Mouse (Mus musculus): ENCODE data around the gene Cmss1. TPM values are rescaled to one million over a fixed set of nuclear protein-coding genes. Genes with fewer than 3 reads are reported as not detected.

Gene Cmss1
- polyA plus RNA-seq, 2 experiments = 10.9 to 45.3 TPM

DNA sequence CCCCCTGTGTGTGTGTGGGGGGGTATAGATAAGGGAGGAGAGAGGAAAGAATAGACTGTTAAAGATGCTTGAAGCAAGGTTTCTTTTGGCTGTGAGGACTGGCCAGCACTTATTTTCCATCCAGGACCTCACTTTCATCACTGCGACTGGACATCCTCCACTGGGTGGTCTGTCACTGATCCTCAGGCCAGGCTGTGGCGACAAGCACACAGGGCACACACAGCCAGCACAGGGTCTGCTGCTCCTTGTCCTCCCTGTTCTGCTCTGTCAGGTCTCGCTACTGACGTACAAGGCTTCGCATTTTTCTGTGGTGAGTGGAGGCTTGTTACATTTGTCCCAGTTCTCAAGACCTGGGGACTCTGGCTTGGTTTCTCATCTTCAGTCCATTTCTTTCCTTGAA is 187.3 kb downstream of the Cmss1 start:
- no peak for ATAC-seq (ENCODE audit: low FRiP score, low read depth)
- no peak for DNase-seq (ENCODE audit: low spot score)
- H3K9me3 ChIP-seq (ENCODE audit: control insufficient read depth, low read length) = no peaks in the 10 kb centered on the region
- no peaks in the 10 kb centered on the region for H3K27me3 ChIP-seq (ENCODE audit: control insufficient read depth, insufficient read depth, low read length)
- H3K4me2 ChIP-seq (replicated peaks; ENCODE audit: low read depth, low read length, severe bottlenecking) = no peak overlapping the region
- no peak overlapping the region for H3K27ac ChIP-seq (replicated peaks; ENCODE audit: low read depth, low read length)
- TF ChIP-seq POLR2A (IDR thresholded peaks at IDR 0.05; ENCODE audit: borderline replicate concordance, extremely low read depth, insufficient read depth, insufficient read length) = no peak
- no peak overlapping the region for H3K9ac ChIP-seq (ENCODE audit: low read depth, low read length, severe bottlenecking)
- no peaks in the 10 kb centered on the region for H3K36me3 ChIP-seq (ENCODE audit: control insufficient read depth, insufficient read depth, low read length)
- H3K4me1 ChIP-seq (ENCODE audit: control insufficient read depth, insufficient read depth, low read length) = peaks cover 31% of the 10 kb centered on the region
- 51% methylated on average over 5 of the region's 5 CpGs for WGBS
- H3K4me3 ChIP-seq (replicated peaks; ENCODE audit: low read length) = no peak overlapping the region

DNA sequence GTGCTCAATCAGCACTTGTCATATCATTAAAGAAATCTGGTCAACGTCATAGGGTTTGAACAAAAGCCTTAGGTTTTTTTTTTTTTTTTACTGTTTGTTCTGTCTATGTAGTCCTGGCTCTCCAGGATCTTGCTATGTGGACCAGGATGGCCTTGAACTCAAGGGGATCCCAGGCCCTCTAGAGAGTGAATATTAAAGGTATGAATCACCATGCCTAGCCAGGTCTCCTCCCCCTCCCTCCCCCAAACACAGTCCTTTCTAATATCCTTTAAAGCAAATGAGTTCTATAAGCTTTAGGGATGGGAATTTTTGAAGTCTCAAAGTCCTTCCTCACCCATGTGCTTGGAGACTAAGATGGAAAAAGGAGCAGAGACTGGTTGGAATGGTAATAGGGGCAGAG is 188.7 kb downstream of the Cmss1 start:
- TF ChIP-seq POLR2A (IDR thresholded peaks at IDR 0.05; ENCODE audit: borderline replicate concordance, extremely low read depth, insufficient read depth, insufficient read length) = no peak
- H3K9me3 ChIP-seq (ENCODE audit: control insufficient read depth, low read length) = no peaks in the 10 kb centered on the region
- WGBS = 80% methylated on average over 1 of the region's 1 CpGs
- no peak overlapping the region for H3K4me2 ChIP-seq (replicated peaks; ENCODE audit: low read depth, low read length, severe bottlenecking)
- H3K36me3 ChIP-seq (ENCODE audit: control insufficient read depth, insufficient read depth, low read length) = no peaks in the 10 kb centered on the region
- DNase-seq (ENCODE audit: low spot score) (no peak), ATAC-seq (ENCODE audit: low FRiP score, low read depth) (no peak)
- no peak overlapping the region for H3K4me3 ChIP-seq (replicated peaks; ENCODE audit: low read length)
- no peak overlapping the region for H3K9ac ChIP-seq (ENCODE audit: low read depth, low read length, severe bottlenecking)
- no peak overlapping the region for H3K27ac ChIP-seq (replicated peaks; ENCODE audit: low read depth, low read length)
- H3K4me1 ChIP-seq (ENCODE audit: control insufficient read depth, insufficient read depth, low read length) = peaks cover 31% of the 10 kb centered on the region
- no peaks in the 10 kb centered on the region for H3K27me3 ChIP-seq (ENCODE audit: control insufficient read depth, insufficient read depth, low read length)

GRCm38 (mm10) chr16:57417017-57417416 is 189.6 kb downstream of the Cmss1 start:
- WGBS = 47% methylated on average over 9 of the region's 9 CpGs
- no peak overlapping the region for H3K27ac ChIP-seq (replicated peaks; ENCODE audit: low read depth, low read length)
- TF ChIP-seq POLR2A (IDR thresholded peaks at IDR 0.05; ENCODE audit: borderline replicate concordance, extremely low read depth, insufficient read depth, insufficient read length) = no peak

GRCm38 (mm10) chr16:57416049-57416448 is 190.6 kb downstream of the Cmss1 start:
- no peak overlapping the region for H3K4me3 ChIP-seq (replicated peaks; ENCODE audit: low read length)
- no peak for DNase-seq (ENCODE audit: low spot score)
- H3K36me3 ChIP-seq (ENCODE audit: control insufficient read depth, insufficient read depth, low read length) = no peaks in the 10 kb centered on the region
- 27% methylated on average over 2 of the region's 2 CpGs for WGBS
- no peak overlapping the region for H3K4me2 ChIP-seq (replicated peaks; ENCODE audit: low read depth, low read length, severe bottlenecking)
- TF ChIP-seq POLR2A (IDR thresholded peaks at IDR 0.05; ENCODE audit: borderline replicate concordance, extremely low read depth, insufficient read depth, insufficient read length) = no peak
- H3K4me1 ChIP-seq (ENCODE audit: control insufficient read depth, insufficient read depth, low read length) = peaks cover 19% of the 10 kb centered on the region
- ATAC-seq (ENCODE audit: low FRiP score, low read depth) = no peak
- no peaks in the 10 kb centered on the region for H3K27me3 ChIP-seq (ENCODE audit: control insufficient read depth, insufficient read depth, low read length)
- H3K9ac ChIP-seq (ENCODE audit: low read depth, low read length, severe bottlenecking) = no peak overlapping the region
- H3K9me3 ChIP-seq (ENCODE audit: control insufficient read depth, low read length) = no peaks in the 10 kb centered on the region
- H3K27ac ChIP-seq (replicated peaks; ENCODE audit: low read depth, low read length) = no peak overlapping the region

More at GRCm38 (mm10) chr16:57417017-57417416, 189.6 kb downstream of the Cmss1 start:
- no peak for DNase-seq (ENCODE audit: low spot score)
- Histone ChIP-seq H3K36me3 (ENCODE audit: control insufficient read depth, insufficient read depth, low read length) (no peaks in the 10 kb centered on the region), H3K4me1 (ENCODE audit: control insufficient read depth, insufficient read depth, low read length) (peaks cover 28% of the 10 kb centered on the region), H3K4me2 (replicated peaks; ENCODE audit: low read depth, low read length, severe bottlenecking) (no peak overlapping the region), H3K9me3 (ENCODE audit: control insufficient read depth, low read length) (no peaks in the 10 kb centered on the region), H3K9ac (ENCODE audit: low read depth, low read length, severe bottlenecking) (no peak overlapping the region), H3K4me3 (replicated peaks; ENCODE audit: low read length) (no peak overlapping the region), H3K27me3 (ENCODE audit: control insufficient read depth, insufficient read depth, low read length) (no peaks in the 10 kb centered on the region)
- ATAC-seq (ENCODE audit: low FRiP score, low read depth) = no peak

GRCm38 (mm10) chr16:57412766-57413165 is 193.9 kb downstream of the Cmss1 start:
- no peak for ATAC-seq (ENCODE audit: low FRiP score, low read depth)

GRCm38 (mm10) chr16:57403825-57404224 is 202.8 kb downstream of the Cmss1 start:
- WGBS = 28% methylated on average over 5 of the region's 5 CpGs
- no peak for TF ChIP-seq POLR2A (IDR thresholded peaks at IDR 0.05; ENCODE audit: borderline replicate concordance, extremely low read depth, insufficient read depth, insufficient read length)
- ATAC-seq (ENCODE audit: low FRiP score, low read depth) = no peak
- Histone ChIP-seq H3K4me2 (replicated peaks; ENCODE audit: low read depth, low read length, severe bottlenecking) (no peak overlapping the region), H3K27me3 (ENCODE audit: control insufficient read depth, insufficient read depth, low read length) (no peaks in the 10 kb centered on the region), H3K27ac (replicated peaks; ENCODE audit: low read depth, low read length) (no peak overlapping the region), H3K4me3 (replicated peaks; ENCODE audit: low read length) (no peak overlapping the region), H3K36me3 (ENCODE audit: control insufficient read depth, insufficient read depth, low read length) (no peaks in the 10 kb centered on the region), H3K9ac (ENCODE audit: low read depth, low read length, severe bottlenecking) (no peak overlapping the region), H3K9me3 (ENCODE audit: control insufficient read depth, low read length) (no peaks in the 10 kb centered on the region), H3K4me1 (ENCODE audit: control insufficient read depth, insufficient read depth, low read length) (peaks cover 41% of the 10 kb centered on the region)
- no peak for DNase-seq (ENCODE audit: low spot score)

More at GRCm38 (mm10) chr16:57412766-57413165, 193.9 kb downstream of the Cmss1 start:
- H3K4me3 ChIP-seq (replicated peaks; ENCODE audit: low read length) = no peak overlapping the region
- no peak overlapping the region for H3K9ac ChIP-seq (ENCODE audit: low read depth, low read length, severe bottlenecking)
- 40% methylated on average over 4 of the region's 4 CpGs for WGBS
- H3K36me3 ChIP-seq (ENCODE audit: control insufficient read depth, insufficient read depth, low read length) = no peaks in the 10 kb centered on the region
- H3K4me2 ChIP-seq (replicated peaks; ENCODE audit: low read depth, low read length, severe bottlenecking) = no peak overlapping the region
- no peak for DNase-seq (ENCODE audit: low spot score)
- no peak for TF ChIP-seq POLR2A (IDR thresholded peaks at IDR 0.05; ENCODE audit: borderline replicate concordance, extremely low read depth, insufficient read depth, insufficient read length)
- peaks cover 9% of the 10 kb centered on the region; the same call in 1 of the 2 replicates for H3K4me1 ChIP-seq (ENCODE audit: control insufficient read depth, insufficient read depth, low read length)
- no peaks in the 10 kb centered on the region for H3K27me3 ChIP-seq (ENCODE audit: control insufficient read depth, insufficient read depth, low read length)
- H3K9me3 ChIP-seq (ENCODE audit: control insufficient read depth, low read length) = no peaks in the 10 kb centered on the region
- no peak overlapping the region for H3K27ac ChIP-seq (replicated peaks; ENCODE audit: low read depth, low read length)

All from limb, embryonic 14.5 days (tissue).